23 mouse cellular contexts compared by ENCODE assay signal in the genomic region with DNA sequence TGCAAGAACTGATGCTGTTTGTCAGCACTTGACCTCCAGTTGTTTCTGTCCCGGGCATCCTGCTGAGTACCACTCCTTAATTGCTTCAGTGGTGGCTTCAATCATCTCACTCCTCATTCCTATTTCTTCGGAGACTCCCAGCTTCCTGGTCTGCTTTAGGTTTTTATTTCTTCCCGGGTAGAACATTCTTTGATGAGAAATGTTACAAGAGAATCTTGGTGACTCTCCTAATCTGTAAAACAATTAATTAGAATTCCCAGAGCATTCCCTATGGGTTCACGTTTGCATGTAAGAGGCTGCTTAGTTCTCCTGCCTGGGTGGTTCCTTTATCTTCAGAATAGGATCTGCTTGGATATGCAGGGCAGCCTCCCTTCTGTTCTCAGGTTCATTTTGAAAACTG.
"Had no signal": no experiment of that assay in that cellular context is flagged by ENCODE, and none has a peak within 500 bp of the region (broad histone marks: within the 10 kb centered on the region; RNA-seq: fewer than 3 reads in every experiment).

No protein-coding gene starts in this region.

- H3K27me3 ChIP-seq: heart, embryonic 13.5 days; heart, embryonic 15.5 days; hindbrain, embryonic 13.5 days; hindbrain, embryonic 15.5 days; limb, embryonic 13.5 days; limb, embryonic 15.5 days; liver, embryonic 12.5 days had no signal

- H3K9ac ChIP-seq: heart, embryonic 13.5 days; heart, embryonic 15.5 days; hindbrain, embryonic 13.5 days; hindbrain, embryonic 15.5 days; limb, embryonic 13.5 days; limb, embryonic 15.5 days; liver, embryonic 12.5 days had no signal

- H3K27ac ChIP-seq: heart, adult 2 months; heart, embryonic 13.5 days; heart, embryonic 15.5 days; hindbrain, embryonic 13.5 days; hindbrain, embryonic 15.5 days; hindbrain, postnatal 0 days; limb, embryonic 13.5 days; limb, embryonic 15.5 days; liver, embryonic 12.5 days had no signal

- H3K4me3 ChIP-seq: heart, adult 2 months; heart, embryonic 13.5 days; heart, embryonic 15.5 days; hindbrain, embryonic 13.5 days; hindbrain, embryonic 15.5 days; limb, embryonic 13.5 days; limb, embryonic 15.5 days; liver, embryonic 12.5 days had no signal

- H3K9me3 ChIP-seq: heart, embryonic 13.5 days; heart, embryonic 15.5 days; hindbrain, embryonic 13.5 days; hindbrain, embryonic 15.5 days; limb, embryonic 13.5 days; limb, embryonic 15.5 days; liver, embryonic 12.5 days had no signal

- H3K4me2 ChIP-seq: heart, embryonic 11.5 days; heart, embryonic 13.5 days; heart, embryonic 15.5 days; hindbrain, embryonic 13.5 days; hindbrain, embryonic 15.5 days; limb, embryonic 13.5 days; limb, embryonic 15.5 days; liver, embryonic 12.5 days had no signal

- H3K36me3 ChIP-seq: heart, embryonic 13.5 days; heart, embryonic 15.5 days; hindbrain, embryonic 13.5 days; hindbrain, embryonic 15.5 days; limb, embryonic 13.5 days; limb, embryonic 15.5 days; liver, embryonic 12.5 days had no signal

- ATAC-seq: hindbrain, postnatal 0 days; intestine, postnatal 0 days; liver, embryonic 12.5 days had no signal

- H3K4me1 ChIP-seq: heart, embryonic 15.5 days; hindbrain, embryonic 15.5 days; limb, embryonic 15.5 days; liver, embryonic 12.5 days had no signal

- DNase-seq: gastrocnemius, postnatal 14 days; gastrocnemius, postnatal 36 days; heart, adult 11 months; heart, adult 2 months; heart, postnatal 14 days; heart, postnatal 36 days; kidney, adult 18-20 months; kidney, adult 8-10 months; kidney, postnatal 10 days; kidney, postnatal 25 days; layer of hippocampus, adult 9-11 months; layer of hippocampus, postnatal 36 days; left cerebral cortex, postnatal 4 days had no signal
